Mouse (Mus musculus): ENCODE results near the gene Pttg1.

Pttg1 gene

GRCm38 (mm10) chr11:43374956-43375355, 51.1 kb downstream of the Pttg1 start:
- DNase-seq (ENCODE audit: low spot score in 2 of 2) = no peak

GRCm38 (mm10) chr11:43373367-43373766, 52.7 kb downstream of the Pttg1 start:
- DNase-seq (ENCODE audit: low spot score in 2 of 2) = no peak

GRCm38 (mm10) chr11:43371807-43372206, 54.2 kb downstream of the Pttg1 start:
- DNase-seq (ENCODE audit: low spot score in 2 of 2) = no peak
